Mouse (Mus musculus) gonadal fat pad, adult 2 months (tissue): ENCODE results near the gene Sos2. TPM values are rescaled to one million over a fixed set of nuclear protein-coding genes. Genes with fewer than 3 reads are reported as not detected.

Experiments used
- DNase-seq: peaks from one replicate; pipeline ENCODE4 v3.0.0-alpha.2; 2012; ENCODE audit warnings: low read depth
- polyA plus RNA-seq: library from polyadenylated mRNA; depleted of rRNA; stranded (reverse); fragments of >200 nt; gene quantifications from 2 replicates; pipeline ENCODE4 v1.2.3, GENCODE M21; 2012; rRNA removed

Sos2 gene
- 23.6 and 26.1 TPM in 2 replicates for polyA plus RNA-seq

GRCm38 (mm10) chr12:69681566-69682061, at the start of gene Sos2:
Gene Sos2, minus strand, starts transcription at chr12:69681852.
- DNase-seq = no peak

DNA sequence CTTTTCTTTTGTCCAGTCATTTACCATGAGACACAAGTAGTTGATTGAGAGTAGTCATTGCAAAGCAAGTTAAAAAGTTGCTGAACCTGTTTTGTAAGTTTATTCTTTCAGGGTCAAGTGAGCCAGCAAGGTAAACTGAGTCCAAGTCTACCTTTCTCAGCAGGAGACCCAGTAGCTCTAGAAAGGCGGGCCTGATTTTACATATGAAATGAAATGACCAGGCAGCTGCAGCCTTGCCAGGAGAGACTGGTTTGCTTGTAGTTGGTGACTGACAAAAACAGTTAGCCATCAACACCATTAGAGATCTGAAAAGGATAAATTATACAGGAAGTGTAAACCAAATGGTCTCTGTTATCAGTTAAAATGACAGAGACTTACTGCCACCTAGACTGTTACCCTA, 48.7 kb upstream of the Sos2 start:
- no peak for DNase-seq

DNA sequence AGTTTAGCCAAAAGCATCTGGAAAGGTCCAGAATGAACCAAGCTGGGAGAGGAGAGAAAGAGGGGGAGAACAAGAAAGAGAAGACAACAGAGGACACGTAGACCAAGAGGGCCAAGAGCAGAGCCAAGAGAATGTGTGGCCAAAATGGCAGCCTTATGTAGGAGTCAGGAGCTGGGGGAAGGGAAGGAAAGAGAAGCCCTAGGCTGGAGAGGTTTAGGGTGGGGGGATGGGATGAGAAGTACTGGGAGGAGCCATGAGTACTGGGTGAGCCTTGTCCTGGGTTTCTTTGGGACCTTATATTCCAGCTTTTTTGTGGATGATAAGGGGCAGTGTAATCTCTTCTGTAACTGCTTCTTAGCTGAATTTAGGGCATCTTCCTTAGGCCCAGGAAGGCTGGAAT, 47.6 kb upstream of the Sos2 start:
- no peak for DNase-seq

GRCm38 (mm10) chr12:69724711-69725460, 43.2 kb upstream of the Sos2 start, which contains the start of the genes L2hgdh and Atp5s:
Gene L2hgdh, minus strand, starts transcription at chr12:69724873.
Gene Atp5s, plus strand, starts transcription at chr12:69724950.
- peak; percentile 63 for DNase-seq

GRCm38 (mm10) chr12:69724018-69724710, 42.5 kb upstream of the Sos2 start:
- DNase-seq = no peak

- no peak for DNase-seq
Measured at GRCm38 (mm10) chr12:69723376-69723775, 41.7 kb upstream of the Sos2 start.

DNA sequence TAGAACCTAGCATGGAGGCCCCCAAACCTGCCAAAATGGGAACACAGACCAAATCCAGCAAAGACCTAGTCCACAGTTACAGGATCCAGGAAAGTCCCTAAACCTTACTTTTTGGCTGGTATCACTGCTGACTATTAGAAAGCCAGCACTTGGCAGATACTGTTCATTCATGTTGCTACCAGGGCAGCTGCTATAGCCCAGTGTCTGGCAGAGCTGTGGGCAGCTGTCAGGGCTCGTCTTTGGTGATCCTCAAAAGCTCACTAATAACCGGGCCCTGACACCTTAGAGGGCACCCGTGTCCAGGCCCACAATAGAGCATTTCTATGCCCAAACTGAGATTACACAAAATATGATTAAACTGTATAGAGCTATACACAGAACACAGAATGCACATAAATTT, 41.2 kb upstream of the Sos2 start:
- no peak for DNase-seq

GRCm38 (mm10) chr12:69713628-69714027, 32.0 kb upstream of the Sos2 start:
- no peak for DNase-seq

DNA sequence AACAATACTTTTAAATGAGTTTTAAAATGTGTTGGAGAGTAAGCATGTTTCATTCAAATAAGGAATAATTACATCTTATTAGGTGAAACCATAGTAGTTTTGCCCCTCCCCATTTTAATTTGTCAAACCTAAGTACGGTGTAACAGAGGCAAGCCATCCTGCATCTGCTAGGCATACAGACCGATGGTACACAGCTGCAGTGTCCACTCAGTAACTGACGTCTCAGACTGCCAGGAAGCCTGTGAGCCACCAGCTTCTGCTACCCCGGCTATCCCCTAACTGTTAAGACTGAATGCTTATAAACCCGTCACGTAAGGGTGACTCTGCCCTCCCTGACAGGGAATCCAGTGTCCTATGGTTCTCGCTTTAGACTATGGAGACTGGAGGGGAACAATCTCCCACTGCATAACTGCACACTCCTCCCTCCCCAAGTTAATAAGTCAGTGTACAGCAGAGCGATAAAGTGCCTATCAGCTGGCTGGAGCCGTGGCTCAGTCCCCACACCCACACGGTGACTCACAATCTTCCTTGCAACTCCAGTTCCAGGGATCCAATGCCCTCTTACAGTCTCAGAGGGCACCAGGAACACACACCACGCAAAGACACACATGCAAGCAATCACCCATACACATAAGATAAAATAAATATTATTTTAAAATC, 23.3 kb upstream of the Sos2 start:
- no peak for DNase-seq

DNA sequence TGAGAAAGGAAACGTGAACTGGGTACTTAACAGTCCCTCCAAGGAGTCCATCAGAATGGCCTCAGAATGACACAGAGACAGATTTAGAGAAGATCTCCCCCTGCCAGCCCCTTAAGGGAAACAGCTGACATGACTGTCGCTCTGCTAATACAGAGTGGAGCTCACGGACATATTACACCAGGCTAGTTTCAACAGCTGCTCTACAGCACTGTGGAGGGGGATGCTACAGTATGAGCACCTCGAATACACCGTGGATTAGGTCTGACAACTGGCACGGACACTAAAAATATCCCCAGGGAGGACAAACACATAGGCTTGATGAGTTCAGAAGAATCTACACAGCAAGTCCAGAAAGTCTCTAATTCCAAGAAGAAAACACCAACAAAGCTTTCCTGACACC, 16.7 kb upstream of the Sos2 start:
- DNase-seq = no peak

GRCm38 (mm10) chr12:69696746-69697145, 15.1 kb upstream of the Sos2 start:
- DNase-seq = no peak

DNA sequence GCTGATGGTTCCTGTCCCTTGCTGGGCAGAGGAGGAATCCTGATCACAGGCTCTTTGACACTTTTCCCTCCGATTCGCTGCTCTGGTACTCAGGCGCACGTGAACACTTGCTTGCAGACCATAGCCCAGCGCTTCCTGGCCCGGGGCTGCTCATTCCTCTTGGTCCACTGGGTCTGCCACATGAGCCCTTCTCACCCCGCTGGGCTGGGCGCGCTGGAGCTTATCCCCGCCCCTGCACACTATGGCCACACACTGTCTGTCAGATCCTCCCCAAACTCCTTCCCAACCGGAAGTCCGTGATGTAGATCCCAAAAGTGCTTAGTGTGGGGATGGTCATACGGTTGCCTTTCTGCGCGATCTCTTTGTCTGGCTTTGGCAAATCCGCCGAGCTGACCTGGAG, 11.8 kb upstream of the Sos2 start:
- DNase-seq = no peak

DNA sequence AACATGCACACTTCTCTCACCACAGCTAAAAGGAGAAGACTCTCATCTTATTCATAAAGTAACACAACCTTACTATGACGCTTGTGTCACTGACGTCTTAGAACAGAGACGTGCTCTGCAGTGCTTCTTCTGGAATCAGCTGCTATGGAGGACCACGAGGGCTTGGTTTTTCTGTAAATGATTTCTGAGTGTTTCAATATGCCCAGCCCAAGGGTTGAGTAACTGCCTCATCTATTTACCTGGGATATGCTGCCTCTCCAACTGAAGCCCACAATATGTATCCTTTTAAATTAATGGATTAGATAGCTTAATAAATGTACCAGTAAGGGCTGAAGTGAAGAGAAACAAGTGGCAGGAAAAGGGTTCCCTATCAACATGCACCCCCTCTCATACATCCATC, 9.1 kb upstream of the Sos2 start:
- no peak for DNase-seq

DNA sequence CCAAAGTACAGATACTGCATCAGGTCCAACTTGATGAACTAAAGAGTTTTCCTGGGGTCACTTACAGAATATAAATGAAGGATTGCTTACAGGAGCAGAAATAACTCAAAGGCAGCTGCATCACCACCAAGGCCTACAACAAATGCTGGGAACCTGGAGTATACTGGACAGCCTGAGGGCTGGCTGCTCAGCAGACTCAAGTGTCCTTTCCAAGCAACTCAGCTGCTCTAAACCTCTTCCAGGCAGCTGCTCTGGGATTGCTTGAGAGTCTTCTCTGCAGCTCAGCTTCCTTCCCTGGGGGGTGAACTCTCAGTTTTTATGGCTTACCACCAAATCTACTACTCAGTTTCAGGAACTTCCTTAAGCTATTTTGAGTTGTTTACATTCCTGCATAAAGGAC, 7.4 kb upstream of the Sos2 start:
- no peak for DNase-seq

GRCm38 (mm10) chr12:69688368-69688767, 6.7 kb upstream of the Sos2 start:
- no peak for DNase-seq

GRCm38 (mm10) chr12:69683537-69683936, 1.9 kb upstream of the Sos2 start:
- DNase-seq = no peak

GRCm38 (mm10) chr12:69682788-69683419, 1.3 kb upstream of the Sos2 start:
- DNase-seq = no peak

- no peak for DNase-seq
Measured at GRCm38 (mm10) chr12:69682065-69682787, 574 bp upstream of the Sos2 start.

DNA sequence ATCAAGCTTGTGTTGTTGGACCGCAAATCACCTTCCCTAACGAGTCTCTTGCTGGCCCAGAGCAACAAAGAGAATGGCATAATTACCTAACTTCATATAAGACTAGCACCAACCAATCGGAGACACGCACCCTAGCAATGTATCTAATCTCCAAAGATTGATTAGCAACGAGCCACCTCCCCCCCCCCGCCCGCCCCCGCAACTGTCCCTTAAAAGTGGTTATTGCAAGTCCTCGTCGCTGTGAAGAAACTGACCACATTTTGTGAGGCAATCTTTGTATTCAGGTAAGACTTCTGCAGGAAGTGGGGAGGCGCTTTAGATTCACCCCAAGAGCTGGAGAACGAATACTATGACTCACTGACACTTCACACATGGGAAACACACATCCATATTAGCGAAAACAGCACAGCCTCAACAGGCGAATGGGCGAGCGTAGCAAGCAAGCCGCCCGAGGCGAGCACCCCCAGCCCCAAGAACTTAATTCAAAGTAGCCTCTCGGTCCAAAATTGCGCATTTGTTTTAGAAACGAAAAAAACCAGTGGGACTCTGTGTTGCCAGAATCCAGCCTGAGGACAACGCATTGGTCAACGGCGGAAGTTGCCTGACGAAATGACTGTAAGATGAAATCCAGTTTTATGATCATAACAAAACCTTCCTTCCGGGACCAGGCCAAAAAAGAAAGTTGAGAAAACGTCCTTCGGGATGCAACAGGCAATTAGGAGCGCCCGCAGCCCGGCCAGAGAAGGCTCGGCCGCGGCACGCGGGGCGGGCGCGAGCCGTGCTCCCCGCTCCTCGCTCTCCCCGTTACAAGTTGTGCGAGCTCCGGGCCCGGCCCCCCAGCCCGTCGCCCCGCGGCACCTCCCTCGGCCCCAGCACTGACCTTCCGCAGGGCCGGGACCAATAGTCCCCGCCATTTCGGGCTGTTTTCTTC, 752 bp downstream of the Sos2 start:
- no peak for DNase-seq

DNA sequence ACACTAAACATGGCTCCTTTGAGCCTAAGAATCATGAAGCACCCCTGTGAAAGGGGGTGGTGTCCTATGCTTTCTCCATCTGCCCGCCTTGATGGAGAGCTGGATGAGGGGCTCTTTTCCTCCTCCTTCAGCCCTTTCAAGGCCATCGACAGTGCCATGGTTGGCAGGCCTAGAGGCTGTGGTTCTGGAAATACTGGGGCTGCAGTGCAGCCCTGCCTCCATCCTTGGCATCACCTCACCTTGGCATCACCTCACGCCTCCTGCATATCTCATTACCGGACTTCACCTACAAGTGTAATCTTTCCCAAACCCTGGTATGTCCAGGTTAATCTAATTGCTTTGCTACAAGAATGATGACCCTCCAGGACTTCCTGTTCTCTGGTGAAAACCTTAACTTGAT, 5.5 kb downstream of the Sos2 start:
- no peak for DNase-seq
